Mouse (Mus musculus): Measurements from ENCODE around the gene Pask.

Pask gene

GRCm38 (mm10) chr1:93289678-93290214 is 53.5 kb downstream of the Pask start:
- no peak for DNase-seq (ENCODE audit: low read depth in 1 of 2, low spot score in 2 of 2)

- no peak for DNase-seq (ENCODE audit: low read depth in 1 of 2, low spot score in 2 of 2)
Measured at GRCm38 (mm10) chr1:93277041-93277440, 66.2 kb downstream of the Pask start.

- no peak for DNase-seq (ENCODE audit: low read depth in 1 of 2, low spot score in 2 of 2)
Measured at GRCm38 (mm10) chr1:93275561-93275960, 67.7 kb downstream of the Pask start.

- no peak for DNase-seq (ENCODE audit: low read depth in 1 of 2, low spot score in 2 of 2)
Measured at GRCm38 (mm10) chr1:93272409-93272821, 70.9 kb downstream of the Pask start.

GRCm38 (mm10) chr1:93271751-93272150 is 71.5 kb downstream of the Pask start:
- DNase-seq (ENCODE audit: low read depth in 1 of 2, low spot score in 2 of 2), result no peak

GRCm38 (mm10) chr1:93270516-93271240 is 72.6 kb downstream of the Pask start:
- no peak for DNase-seq (ENCODE audit: low read depth in 1 of 2, low spot score in 2 of 2)

GRCm38 (mm10) chr1:93268246-93268645 is 75.0 kb downstream of the Pask start:
- no peak for DNase-seq (ENCODE audit: low read depth in 1 of 2, low spot score in 2 of 2)

- no peak for DNase-seq (ENCODE audit: low read depth in 1 of 2, low spot score in 2 of 2)
Measured at GRCm38 (mm10) chr1:93267207-93267606, 76.1 kb downstream of the Pask start.
